Mouse (Mus musculus) urinary bladder, postnatal 10 days (tissue): ENCODE measurements around the gene Matn4.

ENCODE experiments used
- DNase-seq: peaks from one replicate; pipeline ENCODE4 v3.0.0; 2022; ENCODE audit warnings: low spot score

The Matn4 gene

DNA sequence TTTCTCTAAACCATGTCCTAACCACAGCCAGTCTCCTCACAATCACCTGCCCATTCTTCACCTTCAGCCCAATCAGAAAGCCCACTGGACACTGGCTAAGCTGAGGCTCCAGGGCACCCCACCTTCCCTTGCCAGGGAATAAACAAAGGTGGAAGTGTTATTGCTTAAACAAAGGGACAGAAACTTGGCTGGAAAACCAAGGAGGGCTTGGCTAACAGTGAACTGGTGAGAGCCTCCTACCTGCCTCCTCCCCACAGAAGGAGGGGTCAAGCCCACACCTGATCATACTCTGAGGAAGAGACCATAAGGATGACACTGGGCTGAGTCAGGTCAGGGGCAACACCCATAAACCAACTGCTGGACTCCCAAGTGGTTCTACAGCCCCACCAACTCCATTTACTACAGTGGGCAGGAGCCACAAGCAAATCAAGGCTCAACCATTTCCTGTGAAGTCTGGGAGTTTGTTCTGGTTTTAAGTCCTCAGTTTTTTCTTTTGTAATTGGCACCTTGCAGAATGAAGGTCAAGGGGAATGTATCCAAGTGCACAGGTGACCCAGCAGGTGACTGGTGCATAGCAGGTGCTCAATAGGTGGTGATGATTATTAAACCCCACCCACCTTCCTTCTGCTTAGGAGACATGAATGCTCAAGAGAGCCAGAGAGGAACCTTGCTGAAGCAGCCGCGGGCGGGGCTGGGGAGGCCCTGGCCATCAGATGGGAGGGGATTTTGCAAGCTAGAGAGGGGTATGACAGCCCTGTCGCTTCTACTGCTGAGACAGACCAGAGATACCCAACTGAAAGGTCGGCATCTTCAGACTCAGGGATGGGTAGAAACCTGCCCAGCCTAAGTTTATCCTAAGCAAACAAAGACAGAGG, 30.5 kb upstream of the Matn4 start:
- DNase-seq = no peak

DNA sequence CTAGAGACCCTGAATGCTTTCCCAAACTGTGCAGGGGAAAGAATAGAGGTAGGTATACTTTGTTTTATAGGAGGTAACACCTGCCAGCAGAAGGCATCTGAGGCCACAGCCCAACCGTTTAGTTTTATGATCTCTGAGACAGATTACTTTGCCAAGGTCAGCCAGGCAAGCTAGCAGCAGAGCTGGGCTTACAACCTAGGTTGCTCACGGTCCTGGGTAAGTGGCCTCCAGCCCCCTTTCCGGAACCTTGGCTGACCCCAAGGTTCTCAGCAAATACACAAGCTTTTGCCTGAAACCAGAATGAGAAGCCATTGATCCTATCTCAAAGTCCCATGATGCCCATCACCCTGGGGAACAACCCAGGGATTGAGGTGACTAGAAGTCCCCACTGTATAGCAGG, 29.7 kb upstream of the Matn4 start:
- DNase-seq = no peak

DNA sequence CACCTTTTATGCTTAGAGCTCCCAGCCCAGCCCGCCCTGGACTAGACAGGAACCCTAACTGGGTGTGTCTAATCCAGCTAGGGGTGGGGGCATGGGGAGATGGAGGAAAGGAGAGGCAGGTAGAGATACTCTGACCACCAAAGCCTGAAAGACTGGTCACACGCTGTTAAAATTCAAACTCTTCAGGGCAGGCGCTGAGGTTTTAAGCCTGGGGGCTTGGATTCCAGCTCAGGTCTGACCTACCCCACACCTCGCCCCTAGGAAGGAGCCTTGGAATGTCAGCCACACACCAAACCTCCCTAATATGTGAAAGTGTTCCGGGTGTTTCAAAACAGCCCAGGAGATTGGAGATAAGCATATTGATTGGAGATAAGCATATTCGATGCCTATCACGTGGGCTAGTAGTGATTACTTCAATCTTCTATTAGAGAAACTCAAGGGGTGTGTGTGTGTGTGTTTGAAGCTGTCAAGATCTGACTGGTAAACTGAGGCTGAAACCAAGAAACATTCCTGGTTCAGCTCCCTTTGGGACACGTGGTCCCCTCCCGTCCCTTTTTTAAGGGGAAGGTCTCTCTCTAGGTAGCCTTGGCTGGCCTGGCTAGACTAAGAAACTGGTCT, 28.4 kb upstream of the Matn4 start:
- no peak for DNase-seq

DNA sequence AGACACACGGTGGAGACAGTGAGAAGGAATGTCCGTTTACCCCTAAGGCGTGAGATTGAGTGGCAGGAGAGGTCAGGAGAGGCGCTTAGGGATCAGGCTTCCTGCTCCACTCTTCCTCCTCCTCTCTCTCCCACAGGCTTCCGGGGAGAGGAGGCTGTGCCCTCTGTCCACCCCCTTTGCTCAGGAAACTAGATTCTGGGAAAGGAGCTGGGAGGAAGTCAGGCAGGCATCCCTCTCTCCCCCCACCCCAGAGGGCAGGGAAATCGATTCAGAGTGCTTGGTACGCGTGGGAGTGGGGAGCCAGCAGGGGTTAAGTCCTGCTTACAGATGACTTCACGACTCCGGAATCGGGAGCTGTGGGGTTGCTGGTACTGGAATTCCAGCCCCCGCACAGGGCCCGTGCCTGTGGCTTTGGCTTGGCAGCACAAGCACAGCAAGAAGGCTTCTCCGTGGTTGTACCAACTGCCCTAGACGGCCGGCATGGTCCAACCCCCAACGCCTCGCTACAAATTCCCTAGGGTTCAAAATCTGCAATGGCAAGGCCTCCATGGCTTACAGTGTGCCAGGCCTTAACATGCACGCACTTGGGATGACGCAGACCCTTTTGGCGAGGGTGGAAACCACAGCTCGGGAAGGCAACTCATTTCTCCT, 27.7 kb upstream of the Matn4 start:
- DNase-seq = no peak

DNA sequence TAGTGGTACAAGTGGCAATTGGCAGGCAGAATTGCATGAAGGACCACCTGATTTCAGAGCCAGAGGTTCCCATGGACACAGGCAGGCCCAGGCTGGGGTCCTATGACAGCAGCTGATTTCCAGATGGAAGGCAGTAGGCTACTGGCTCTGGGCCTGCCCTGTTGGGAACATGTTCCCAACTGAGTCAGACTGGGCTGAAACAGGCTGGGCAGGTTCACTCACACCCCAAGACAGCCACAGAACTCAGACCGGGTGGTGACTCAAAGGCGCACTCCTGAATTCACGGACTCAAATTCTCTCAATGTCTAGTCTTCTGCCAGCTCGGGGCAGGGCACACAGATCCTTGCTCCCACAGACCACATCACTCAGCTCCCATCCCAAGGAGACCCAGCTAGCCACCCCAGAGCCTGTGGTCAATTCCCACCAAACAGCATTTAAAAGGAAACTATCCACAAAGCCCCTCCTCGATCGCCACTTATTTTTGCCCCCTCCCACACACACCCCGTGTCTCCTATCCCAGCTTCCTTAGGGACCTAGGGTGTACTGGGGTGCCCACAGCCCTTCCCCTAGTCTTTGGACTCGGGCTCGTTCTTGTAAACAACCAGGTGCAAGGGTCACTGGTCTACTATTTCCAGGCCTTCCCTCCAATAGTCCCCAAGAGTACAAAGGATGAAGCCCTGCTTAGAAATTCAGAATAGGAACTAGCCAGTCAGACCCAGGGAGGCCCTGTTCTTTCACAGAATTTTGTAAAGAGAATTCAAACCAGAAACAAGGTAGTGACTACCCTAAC, 26.9 kb upstream of the Matn4 start:
- DNase-seq = no peak

DNA sequence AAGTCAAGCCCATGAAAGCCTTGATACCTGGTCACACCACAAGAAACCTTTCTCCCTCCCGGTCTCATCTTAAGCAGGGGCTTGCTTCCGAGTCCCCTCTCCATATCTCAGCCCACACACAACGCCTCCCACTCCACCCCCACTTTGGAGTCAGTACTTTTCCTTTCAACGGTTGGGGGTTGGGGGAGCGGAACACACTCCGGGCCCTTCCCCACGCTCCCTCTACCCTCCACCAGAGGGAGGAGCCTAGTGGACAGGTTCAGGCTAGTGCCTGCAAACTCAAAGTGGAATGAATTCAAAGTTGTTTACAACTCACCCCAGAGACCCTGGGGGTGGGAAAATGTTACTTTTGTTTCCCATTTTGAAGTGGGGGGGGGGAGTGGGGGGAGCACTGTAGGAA, 25.7 kb upstream of the Matn4 start:
- DNase-seq = no peak

DNA sequence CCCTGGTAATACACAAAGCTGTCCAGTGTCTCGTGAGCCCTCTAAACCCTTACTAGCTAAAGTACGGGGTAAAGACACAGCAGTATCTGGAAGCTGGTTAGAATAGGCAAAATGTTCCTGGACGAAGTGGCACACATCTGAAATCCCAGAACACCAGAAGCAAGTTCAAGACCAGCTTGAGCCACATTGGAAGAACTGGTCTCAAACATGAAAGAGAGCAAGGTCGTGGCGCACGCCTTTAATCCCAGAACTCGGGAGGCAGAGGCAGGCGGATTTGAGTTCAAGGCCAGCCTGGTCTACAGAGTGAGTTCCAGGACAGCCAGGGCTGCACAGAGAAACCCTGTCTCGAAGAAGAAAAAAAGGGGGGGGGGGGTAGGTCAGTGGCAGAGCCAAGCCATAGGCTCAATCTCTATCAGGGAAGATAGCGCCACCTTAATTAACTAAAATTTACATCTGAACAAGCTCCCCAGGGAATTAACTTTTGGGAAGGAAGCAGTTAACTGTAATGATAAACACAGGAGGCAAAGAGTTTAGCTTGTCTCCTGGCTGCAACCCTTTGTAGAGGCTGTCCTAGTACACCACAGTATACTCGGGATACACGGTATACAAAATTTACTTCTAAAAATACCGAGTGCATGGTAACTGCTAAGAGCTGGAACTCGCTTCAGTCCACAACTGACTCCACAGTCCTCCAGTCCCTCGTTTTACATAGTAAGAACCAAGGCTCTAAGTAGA, 25.1 kb upstream of the Matn4 start:
- DNase-seq = no peak

DNA sequence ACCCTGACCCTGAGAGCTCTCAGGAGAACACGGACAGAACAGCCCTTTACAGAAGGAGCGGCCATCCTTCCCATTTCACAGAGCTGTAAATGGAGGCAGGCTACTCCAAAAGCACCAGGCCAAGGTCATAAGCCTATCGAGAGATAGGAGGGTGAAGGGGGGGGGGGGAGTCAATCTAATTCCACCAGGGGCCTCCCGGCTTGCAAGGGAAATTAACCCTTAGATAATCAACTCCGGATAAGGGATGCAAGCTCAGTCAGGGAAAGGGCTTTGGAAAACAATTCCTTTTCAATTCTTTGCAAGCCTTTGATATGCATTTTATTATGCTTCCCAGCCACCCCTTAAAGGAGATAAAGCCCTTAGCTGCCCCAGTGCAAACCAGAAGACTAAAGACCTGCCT, 23.5 kb upstream of the Matn4 start:
- DNase-seq = no peak

DNA sequence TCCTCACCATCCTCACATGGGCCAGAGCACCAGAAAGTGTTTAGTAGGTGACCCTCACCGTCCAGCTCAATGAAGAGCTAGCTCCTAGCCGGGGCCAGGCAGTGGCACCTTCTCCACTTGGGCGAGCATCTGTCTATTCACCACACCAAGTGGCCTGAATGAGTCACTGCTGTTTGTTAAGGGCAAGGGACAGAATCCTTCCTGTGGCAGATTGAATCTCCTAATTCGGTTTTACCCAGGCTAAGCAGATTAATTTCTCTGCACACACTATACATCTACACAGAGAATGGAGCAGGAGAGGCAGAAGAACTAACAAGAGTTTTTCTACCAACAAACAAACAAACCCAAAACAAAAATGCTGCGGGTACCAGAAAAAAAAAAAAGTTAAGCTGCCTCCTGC, 22.0 kb upstream of the Matn4 start:
- no peak for DNase-seq

DNA sequence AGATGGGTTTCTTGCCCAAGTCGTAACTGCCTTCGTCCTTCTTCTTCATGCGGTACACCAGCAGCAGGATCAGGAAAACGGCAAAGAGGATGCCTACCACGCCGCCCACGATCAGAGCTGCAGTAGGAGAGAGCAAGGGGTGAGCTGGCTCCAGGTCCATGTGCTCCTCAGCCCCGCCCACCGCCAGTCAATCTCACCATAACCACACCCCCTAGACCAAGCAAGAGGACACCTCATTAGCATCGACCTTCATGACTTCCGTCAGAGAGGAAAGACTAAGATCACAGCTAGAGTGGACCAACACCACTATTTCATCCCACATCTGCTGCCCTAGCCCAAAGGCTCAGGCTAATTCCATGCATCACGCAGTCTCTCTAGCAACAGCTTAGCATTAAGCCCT, 21.2 kb upstream of the Matn4 start:
- DNase-seq = no peak

DNA sequence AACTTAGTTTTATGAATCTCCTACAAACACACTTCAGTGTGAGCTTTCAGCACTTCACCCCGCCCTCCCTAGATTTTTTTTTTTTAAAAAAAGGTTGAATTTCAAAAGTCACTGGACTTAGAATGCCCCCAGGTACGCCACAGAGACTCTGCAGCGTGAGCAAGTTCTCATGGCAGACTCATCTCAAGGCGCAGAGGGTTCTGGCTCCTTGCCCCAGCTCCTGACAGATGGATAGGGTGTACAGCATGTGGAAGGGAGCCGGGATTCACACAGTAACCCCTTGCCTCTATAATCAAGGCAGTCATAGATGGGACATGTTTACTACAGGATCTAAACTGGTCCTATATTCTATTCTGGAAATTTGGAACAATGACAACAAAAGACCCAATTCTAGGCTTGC, 20.4 kb upstream of the Matn4 start:
- DNase-seq = no peak

DNA sequence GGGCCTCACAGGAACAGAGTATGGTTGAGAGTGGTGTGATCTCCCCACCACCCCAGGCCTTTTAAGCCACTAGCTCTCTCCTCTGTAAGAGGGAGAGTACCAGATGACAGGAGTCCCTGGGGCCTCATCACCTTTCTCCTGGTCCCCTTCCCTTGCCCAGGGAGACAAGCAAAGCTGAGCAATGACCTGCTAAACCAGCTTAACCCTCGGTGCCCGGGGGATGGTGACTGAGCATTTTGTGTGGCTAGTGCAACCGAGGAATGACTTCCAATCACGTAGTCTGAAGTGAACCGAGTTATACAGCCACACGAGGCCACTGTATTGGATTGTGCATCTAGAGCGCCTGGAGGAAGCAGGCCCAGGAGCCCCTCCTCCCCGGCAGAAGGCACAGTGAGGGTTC, 19.4 kb upstream of the Matn4 start:
- no peak for DNase-seq

DNA sequence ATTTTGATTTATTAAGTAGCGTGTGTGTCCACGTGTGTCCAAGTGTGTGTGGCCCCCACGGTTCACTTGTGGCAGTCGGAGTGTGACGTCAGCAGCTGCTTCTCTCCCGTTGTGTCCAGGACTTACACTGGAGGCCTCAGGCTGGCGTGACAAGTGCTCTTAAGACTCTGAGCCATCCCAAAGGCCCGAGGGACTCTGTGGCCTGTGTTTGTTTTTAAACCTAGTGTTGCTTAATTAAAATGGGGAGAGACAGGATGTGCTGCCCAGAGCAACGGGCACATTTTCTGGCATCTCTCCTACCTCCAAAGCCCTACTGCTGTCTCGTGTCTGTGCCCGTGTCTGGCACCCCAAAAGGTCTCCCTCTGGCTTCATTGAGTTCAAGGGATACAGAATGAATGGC, 18.5 kb upstream of the Matn4 start:
- DNase-seq = no peak

DNA sequence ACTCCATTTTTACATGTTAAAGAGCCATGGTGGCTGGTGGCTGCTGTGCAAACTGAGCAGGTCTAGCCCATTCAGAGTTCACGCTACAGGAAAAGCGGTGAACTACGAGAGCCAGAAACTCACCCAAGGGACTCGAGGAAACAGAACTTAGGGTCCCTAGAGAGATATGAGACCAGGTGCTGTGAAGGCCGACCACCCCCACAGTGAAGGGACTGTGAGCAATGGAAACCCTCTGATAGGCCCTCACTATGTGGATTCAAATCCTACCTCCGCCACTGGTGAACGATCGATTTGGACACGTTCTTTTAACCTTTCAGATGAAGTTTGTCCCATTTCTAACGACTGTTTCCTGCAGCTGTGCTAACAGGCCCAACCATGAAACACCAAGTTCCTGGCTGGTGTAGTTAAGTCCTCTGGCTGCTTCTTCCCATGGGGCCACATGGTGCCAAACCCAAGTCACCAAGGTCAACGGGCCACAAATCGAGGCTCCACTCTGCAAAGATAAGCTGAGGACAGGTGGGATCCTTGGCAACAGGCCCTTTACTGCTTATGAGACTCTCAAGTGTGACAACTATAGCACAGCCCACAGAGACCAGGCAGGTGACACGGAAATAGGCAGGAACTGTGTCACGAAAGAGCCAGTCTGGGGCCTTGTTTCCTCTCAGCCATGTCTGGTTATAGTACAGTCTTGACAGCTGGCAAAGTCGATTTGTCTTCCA, 17.9 kb upstream of the Matn4 start:
- no peak for DNase-seq

DNA sequence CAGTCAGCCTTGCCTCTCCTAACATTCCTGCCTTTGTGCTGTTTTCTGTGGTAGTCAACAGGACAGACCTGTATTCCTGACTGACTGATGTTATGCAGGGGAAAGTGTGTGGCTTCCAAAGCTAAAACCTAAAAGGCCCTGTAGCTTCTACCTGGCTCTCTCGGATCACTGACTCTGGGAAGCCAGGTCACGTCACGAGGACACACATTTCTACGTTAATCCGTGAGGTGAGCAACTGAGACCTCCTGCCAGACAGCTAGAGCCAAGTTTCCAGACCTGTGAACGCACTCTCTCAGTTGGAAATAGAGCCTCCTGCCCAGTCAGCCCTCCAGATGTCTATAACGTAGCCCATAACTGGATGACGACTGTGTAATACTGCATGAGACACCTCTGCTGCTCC, 17.0 kb upstream of the Matn4 start:
- no peak for DNase-seq

DNA sequence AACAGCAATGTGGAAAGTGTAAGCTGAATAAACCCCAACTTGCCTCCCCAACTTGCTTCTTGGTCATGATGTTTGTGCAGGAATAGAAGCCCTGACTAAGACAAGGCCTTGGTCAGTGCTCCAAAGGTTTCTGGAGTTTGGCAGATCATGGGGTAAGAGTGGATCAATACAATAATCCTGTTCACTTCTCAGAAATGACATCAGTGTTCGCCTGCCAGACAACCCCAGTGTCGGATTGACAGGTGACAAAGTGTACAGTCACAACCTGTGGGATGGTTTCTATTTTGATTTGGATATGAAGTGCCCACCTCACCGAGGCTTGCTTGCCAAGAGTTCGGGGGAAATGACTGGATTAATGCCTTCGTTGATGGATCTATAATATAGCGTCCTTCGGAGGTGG, 16.3 kb upstream of the Matn4 start:
- DNase-seq = no peak

DNA sequence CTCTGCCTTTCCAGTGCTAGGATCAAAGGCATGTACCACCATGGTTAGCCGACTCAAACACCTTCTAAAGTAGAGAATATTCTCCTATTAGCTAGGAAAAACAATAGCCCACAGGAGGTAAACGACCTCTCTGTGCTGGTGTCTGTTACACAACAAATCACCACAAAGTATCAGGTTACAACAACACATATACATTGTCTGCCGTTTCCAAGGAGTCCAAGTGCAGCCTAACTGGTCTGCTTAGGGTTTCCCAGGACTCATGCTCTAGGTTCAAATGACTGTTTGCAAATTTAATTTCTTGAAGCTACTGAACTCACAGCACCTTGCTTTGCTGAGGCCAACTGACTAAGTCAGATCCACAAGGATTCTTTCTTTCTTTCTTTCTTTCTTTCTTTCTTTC, 14.5 kb upstream of the Matn4 start:
- no peak for DNase-seq

DNA sequence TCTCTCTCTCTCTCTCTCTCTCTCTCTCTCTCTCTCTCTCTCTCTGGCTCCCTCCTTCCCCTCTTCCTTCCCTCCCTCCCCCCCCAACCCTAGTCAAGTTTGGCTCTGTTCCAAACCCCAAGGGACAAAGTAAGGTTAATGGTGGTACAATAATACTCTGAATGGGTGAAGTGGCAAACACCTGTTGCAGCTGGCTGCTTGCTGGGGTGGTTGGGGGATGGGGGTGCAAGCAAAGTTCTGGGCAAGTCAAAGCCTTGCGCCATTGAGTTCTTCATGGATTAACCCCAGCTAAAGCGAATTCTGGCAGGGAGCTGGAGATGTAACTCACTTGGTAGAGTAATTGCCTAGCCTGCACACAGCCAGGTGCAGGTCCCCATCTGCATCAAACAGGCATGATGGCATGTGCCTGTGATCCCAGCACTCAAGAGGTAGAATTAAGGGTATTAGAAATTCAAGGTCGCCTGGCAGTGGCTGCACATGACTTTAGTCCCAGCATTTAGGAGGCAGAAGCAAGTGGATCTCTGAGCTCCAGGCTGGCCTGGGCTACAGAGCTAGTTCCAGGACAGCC, 13.4 kb upstream of the Matn4 start:
- no peak for DNase-seq

DNA sequence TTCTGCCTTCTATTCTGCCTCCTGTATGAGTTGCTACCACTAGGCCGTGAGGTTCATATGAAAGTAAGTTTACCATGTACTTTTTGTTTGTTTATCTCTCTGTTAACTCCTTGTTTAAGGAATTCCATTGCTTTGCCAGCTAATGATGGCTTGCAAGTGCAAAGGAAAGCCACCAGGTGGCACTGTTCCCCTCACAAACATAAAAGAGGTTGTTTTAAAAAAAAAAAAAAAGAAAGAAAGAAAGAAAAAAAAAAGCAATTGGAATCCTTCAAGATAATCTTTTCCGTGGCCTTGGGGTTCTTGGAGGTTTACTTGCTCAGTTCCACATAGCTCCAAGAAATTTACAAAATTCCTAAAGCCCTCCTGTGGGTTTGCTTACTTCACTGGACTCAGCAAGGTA, 12.2 kb upstream of the Matn4 start:
- DNase-seq = no peak

DNA sequence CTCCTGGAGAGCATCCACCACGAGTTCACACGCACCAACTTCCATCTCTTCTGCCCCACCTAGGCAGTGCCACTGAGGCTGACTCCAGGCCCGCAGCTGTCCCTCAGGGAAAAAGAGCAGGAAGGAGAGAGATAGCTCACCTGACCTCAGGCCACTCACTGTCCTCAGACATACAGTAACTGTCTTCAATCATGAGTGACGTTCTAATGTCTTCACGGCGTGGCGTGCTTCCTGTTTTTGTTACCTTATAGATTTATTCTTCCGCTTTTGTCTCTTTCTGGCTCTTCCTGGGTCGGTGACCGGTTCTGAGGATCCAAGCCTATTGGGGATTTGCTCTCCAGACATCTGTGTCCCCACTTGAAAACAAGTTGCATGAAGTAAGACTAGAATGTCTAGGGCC, 9.6 kb upstream of the Matn4 start:
- DNase-seq = no peak

DNA sequence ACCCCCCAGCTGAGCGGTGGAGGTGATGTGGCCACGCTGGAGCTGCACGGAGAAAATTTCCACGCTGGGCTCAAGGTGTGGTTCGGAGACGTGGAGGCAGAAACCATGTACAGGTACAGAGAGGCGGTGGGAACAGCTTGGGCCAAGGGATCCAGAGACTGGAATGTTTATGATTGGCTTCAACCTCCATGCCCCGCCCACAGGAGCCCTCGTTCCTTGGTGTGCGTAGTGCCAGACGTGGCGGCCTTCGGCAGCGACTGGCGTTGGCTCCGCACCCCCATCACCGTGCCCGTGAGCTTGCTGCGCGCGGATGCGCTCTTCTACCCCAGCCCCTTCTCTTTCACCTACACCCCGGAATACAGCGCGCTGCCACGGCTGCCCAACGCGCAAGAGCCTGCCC, 9.2 kb upstream of the Matn4 start:
- no peak for DNase-seq
